Mouse (Mus musculus) brain, embryonic 14.5 days (tissue): ENCODE measurements around the gene Acbd7.

ENCODE experiments used
- CTCF ChIP-seq: fragments of 200-500 bp; IDR thresholded peaks from 2 replicates; pipeline ENCODE4 v1.5.1; 2012; ENCODE audit warnings: inconsistent platforms, mild to moderate bottlenecking, moderate library complexity, borderline replicate concordance; ENCODE audit not compliant: insufficient read depth, insufficient read length; ENCODE audit errors: extremely low read depth
- POLR2A ChIP-seq: fragments of 200-500 bp; IDR thresholded peaks from 2 replicates; pipeline ENCODE4 v1.6.1; 2012; ENCODE audit warnings: mild to moderate bottlenecking, inconsistent platforms, borderline replicate concordance; ENCODE audit not compliant: poor library complexity, insufficient read depth, insufficient read length, severe bottlenecking; ENCODE audit errors: extremely low read depth

GRCm38 (mm10) chr2:3355793-3356192 lies 19.8 kb downstream of the Acbd7 start:
- no peak for TF ChIP-seq POLR2A
- TF ChIP-seq CTCF: no peak
